Mouse (Mus musculus): Measurements from ENCODE around the gene Prkcsh. TPM values are rescaled to one million over a fixed set of nuclear protein-coding genes. Genes with fewer than 3 reads are reported as not detected.

Gene Prkcsh
- polyA plus RNA-seq (2014; fragmentation: Nextera tagmentation; extraction: Ambion mirVana), result 86.6 and 95.2 TPM in 2 replicates

GRCm38 (mm10) chr9:22002194-22003162, at the start of gene Prkcsh, which contains the start of gene Ccdc151:
Prkcsh (plus strand) TSS chr9:22002806.
Ccdc151 (minus strand) TSS chr9:22002634.
- ATAC-seq (ENCODE audit: low read depth) (peak; percentile 100), DNase-seq (ENCODE audit: low spot score) (peak; percentile 100)
- H3K9ac ChIP-seq (ENCODE audit: low read depth, low read length), result peak within 1 kb of the TSS; percentile 70
- H3K4me3 ChIP-seq (ENCODE audit: low read depth, low read length), result peak within 1 kb of the TSS; percentile 67
- peaks cover 16% of the 10 kb centered on the region for H3K4me1 ChIP-seq (ENCODE audit: control insufficient read depth, insufficient read depth, low read length)
- H3K4me2 ChIP-seq (ENCODE audit: low read depth, low read length), result peak within 1 kb of the TSS; percentile 63
- 8% methylated on average over 49 of the region's 57 CpGs for WGBS
- peaks cover 38% of the 10 kb centered on the region for H3K36me3 ChIP-seq (ENCODE audit: control insufficient read depth, insufficient read depth, low read length)
- H3K27ac ChIP-seq (replicated peaks; ENCODE audit: low read depth, low read length), result peak within 1 kb of the TSS; percentile 48; the same call in 1 of the 2 replicates
- H3K27me3 ChIP-seq (replicated peaks; ENCODE audit: control insufficient read depth, insufficient read depth, low read length), result no peaks in the 10 kb centered on the region
- no peaks in the 10 kb centered on the region for H3K9me3 ChIP-seq (ENCODE audit: control insufficient read depth, low read length)

GRCm38 (mm10) chr9:21953600-21953999, 49.0 kb upstream of the Prkcsh start:
- Histone ChIP-seq H3K9ac (ENCODE audit: low read depth, low read length) (no peak overlapping the region), H3K4me3 (ENCODE audit: low read depth, low read length) (no peak overlapping the region), H3K27ac (replicated peaks; ENCODE audit: low read depth, low read length) (no peak overlapping the region), H3K4me2 (ENCODE audit: low read depth, low read length) (no peak overlapping the region), H3K36me3 (ENCODE audit: control insufficient read depth, insufficient read depth, low read length) (no peaks in the 10 kb centered on the region), H3K9me3 (ENCODE audit: control insufficient read depth, low read length) (no peaks in the 10 kb centered on the region), H3K4me1 (ENCODE audit: control insufficient read depth, insufficient read depth, low read length) (peaks cover 5% of the 10 kb centered on the region; the same call in 1 of the 2 replicates), H3K27me3 (replicated peaks; ENCODE audit: control insufficient read depth, insufficient read depth, low read length) (no peaks in the 10 kb centered on the region)
- WGBS, result 27% methylated on average over 3 of the region's 3 CpGs
- ATAC-seq (ENCODE audit: low read depth), result no peak
- DNase-seq (ENCODE audit: low spot score), result no peak

- Histone ChIP-seq H3K9ac (ENCODE audit: low read depth, low read length) (no peak overlapping the region), H3K36me3 (ENCODE audit: control insufficient read depth, insufficient read depth, low read length) (no peaks in the 10 kb centered on the region), H3K27ac (replicated peaks; ENCODE audit: low read depth, low read length) (no peak overlapping the region), H3K4me1 (ENCODE audit: control insufficient read depth, insufficient read depth, low read length) (peaks cover 5% of the 10 kb centered on the region; the same call in 1 of the 2 replicates), H3K4me3 (ENCODE audit: low read depth, low read length) (no peak overlapping the region), H3K9me3 (ENCODE audit: control insufficient read depth, low read length) (no peaks in the 10 kb centered on the region), H3K27me3 (replicated peaks; ENCODE audit: control insufficient read depth, insufficient read depth, low read length) (peaks cover 4% of the 10 kb centered on the region; the same call in 1 of the 2 replicates), H3K4me2 (ENCODE audit: low read depth, low read length) (peak overlapping the region; percentile 60)
- 78% methylated on average over 3 of the region's 3 CpGs for WGBS
- DNase-seq (ENCODE audit: low spot score), result no peak
- ATAC-seq (ENCODE audit: low read depth), result no peak
Observed at GRCm38 (mm10) chr9:21954635-21955034, 48.0 kb upstream of the Prkcsh start.

GRCm38 (mm10) chr9:21955225-21955569, 47.4 kb upstream of the Prkcsh start:
- ATAC-seq (ENCODE audit: low read depth) (peak; percentile 66), DNase-seq (ENCODE audit: low spot score) (no peak)
- Histone ChIP-seq H3K4me1 (ENCODE audit: control insufficient read depth, insufficient read depth, low read length) (peaks cover 5% of the 10 kb centered on the region; the same call in 1 of the 2 replicates), H3K9ac (ENCODE audit: low read depth, low read length) (peak overlapping the region; percentile 57), H3K4me2 (ENCODE audit: low read depth, low read length) (peak overlapping the region; percentile 60), H3K27me3 (replicated peaks; ENCODE audit: control insufficient read depth, insufficient read depth, low read length) (peaks cover 10% of the 10 kb centered on the region), H3K36me3 (ENCODE audit: control insufficient read depth, insufficient read depth, low read length) (no peaks in the 10 kb centered on the region), H3K27ac (replicated peaks; ENCODE audit: low read depth, low read length) (peak overlapping the region; percentile 74), H3K4me3 (ENCODE audit: low read depth, low read length) (peak overlapping the region; percentile 61), H3K9me3 (ENCODE audit: control insufficient read depth, low read length) (no peaks in the 10 kb centered on the region)
- 2% methylated on average over 18 of the region's 18 CpGs for WGBS

- Histone ChIP-seq H3K36me3 (ENCODE audit: control insufficient read depth, insufficient read depth, low read length) (no peaks in the 10 kb centered on the region), H3K27me3 (replicated peaks; ENCODE audit: control insufficient read depth, insufficient read depth, low read length) (peaks cover 15% of the 10 kb centered on the region), H3K9ac (ENCODE audit: low read depth, low read length) (peak within 1 kb of the TSS; percentile 72), H3K4me1 (ENCODE audit: control insufficient read depth, insufficient read depth, low read length) (peaks cover 5% of the 10 kb centered on the region; the same call in 1 of the 2 replicates), H3K9me3 (ENCODE audit: control insufficient read depth, low read length) (no peaks in the 10 kb centered on the region), H3K4me2 (ENCODE audit: low read depth, low read length) (peak within 1 kb of the TSS; percentile 63), H3K27ac (replicated peaks; ENCODE audit: low read depth, low read length) (peak within 1 kb of the TSS; percentile 87), H3K4me3 (ENCODE audit: low read depth, low read length) (peak within 1 kb of the TSS; percentile 61)
- under 1% methylated on average over 42 of the region's 54 CpGs for WGBS
- ATAC-seq (ENCODE audit: low read depth) (peak; percentile 98), DNase-seq (ENCODE audit: low spot score) (peak; percentile 98)
Observed at GRCm38 (mm10) chr9:21955570-21956281, 46.9 kb upstream of the Prkcsh start, which contains the start of gene Swsap1. Swsap1 (plus strand) TSS chr9:21955755.

- Histone ChIP-seq H3K9ac (ENCODE audit: low read depth, low read length) (no peak overlapping the region), H3K4me1 (ENCODE audit: control insufficient read depth, insufficient read depth, low read length) (peaks cover 13% of the 10 kb centered on the region), H3K27ac (replicated peaks; ENCODE audit: low read depth, low read length) (no peak overlapping the region), H3K27me3 (replicated peaks; ENCODE audit: control insufficient read depth, insufficient read depth, low read length) (peaks cover 42% of the 10 kb centered on the region), H3K4me2 (ENCODE audit: low read depth, low read length) (no peak overlapping the region), H3K4me3 (ENCODE audit: low read depth, low read length) (no peak overlapping the region), H3K9me3 (ENCODE audit: control insufficient read depth, low read length) (no peaks in the 10 kb centered on the region), H3K36me3 (ENCODE audit: control insufficient read depth, insufficient read depth, low read length) (no peaks in the 10 kb centered on the region)
- no peak for DNase-seq (ENCODE audit: low spot score)
- 79% methylated on average over 5 of the region's 5 CpGs for WGBS
- ATAC-seq (ENCODE audit: low read depth), result no peak
Observed at GRCm38 (mm10) chr9:21958372-21958771, 44.2 kb upstream of the Prkcsh start.

GRCm38 (mm10) chr9:21959244-21959643, 43.4 kb upstream of the Prkcsh start:
- no peak overlapping the region for H3K27ac ChIP-seq (replicated peaks; ENCODE audit: low read depth, low read length)
- H3K9me3 ChIP-seq (ENCODE audit: control insufficient read depth, low read length), result no peaks in the 10 kb centered on the region
- peaks cover 13% of the 10 kb centered on the region for H3K4me1 ChIP-seq (ENCODE audit: control insufficient read depth, insufficient read depth, low read length)
- H3K9ac ChIP-seq (ENCODE audit: low read depth, low read length), result no peak overlapping the region
- H3K36me3 ChIP-seq (ENCODE audit: control insufficient read depth, insufficient read depth, low read length), result no peaks in the 10 kb centered on the region
- WGBS, result 88% methylated on average over 7 of the region's 7 CpGs
- ATAC-seq (ENCODE audit: low read depth), result no peak
- no peak overlapping the region for H3K4me2 ChIP-seq (ENCODE audit: low read depth, low read length)
- H3K4me3 ChIP-seq (ENCODE audit: low read depth, low read length), result no peak overlapping the region
- peaks cover 48% of the 10 kb centered on the region for H3K27me3 ChIP-seq (replicated peaks; ENCODE audit: control insufficient read depth, insufficient read depth, low read length)
- no peak for DNase-seq (ENCODE audit: low spot score)

- Histone ChIP-seq H3K9me3 (ENCODE audit: control insufficient read depth, low read length) (no peaks in the 10 kb centered on the region), H3K36me3 (ENCODE audit: control insufficient read depth, insufficient read depth, low read length) (no peaks in the 10 kb centered on the region), H3K4me2 (ENCODE audit: low read depth, low read length) (no peak overlapping the region), H3K4me1 (ENCODE audit: control insufficient read depth, insufficient read depth, low read length) (peaks cover 13% of the 10 kb centered on the region), H3K27ac (replicated peaks; ENCODE audit: low read depth, low read length) (no peak overlapping the region), H3K4me3 (ENCODE audit: low read depth, low read length) (no peak overlapping the region), H3K9ac (ENCODE audit: low read depth, low read length) (no peak overlapping the region), H3K27me3 (replicated peaks; ENCODE audit: control insufficient read depth, insufficient read depth, low read length) (peaks cover 48% of the 10 kb centered on the region)
- WGBS, result 52% methylated on average over 9 of the region's 9 CpGs
- DNase-seq (ENCODE audit: low spot score) (no peak), ATAC-seq (ENCODE audit: low read depth) (no peak)
Observed at GRCm38 (mm10) chr9:21960135-21960534, 42.5 kb upstream of the Prkcsh start.

Measured in embryonic facial prominence, embryonic 14.5 days (tissue).